Mouse (Mus musculus) ES-Bruce4 (cell line): ENCODE data around the gene Tas2r121. TPM values are rescaled to one million over a fixed set of nuclear protein-coding genes. Genes with fewer than 3 reads are reported as not detected.
"Not testable (repeated sequence)": the region's sequence is repeated elsewhere in the genome, so short reads cannot be mapped to it uniquely, and the experiment has no call there.

ENCODE experiments used
- H3K27ac ChIP-seq: 2 replicates; pipeline ENCODE4 v1.5.1; 2012; ENCODE audit warnings: low read length, inconsistent platforms; ENCODE audit not compliant: insufficient read depth
- H3K27me3 ChIP-seq: 2 replicates; pipeline ENCODE4 v1.6.1; 2012; ENCODE audit warnings: mild to moderate bottlenecking, low read length, inconsistent platforms; ENCODE audit not compliant: control insufficient read depth, poor library complexity, insufficient read depth, severe bottlenecking
- H3K36me3 ChIP-seq: 2 replicates; pipeline ENCODE4 v1.6.1; 2012; ENCODE audit warnings: inconsistent platforms, mild to moderate bottlenecking, low read length, moderate library complexity; ENCODE audit not compliant: control insufficient read depth, poor library complexity, insufficient read depth, severe bottlenecking
- H3K4me1 ChIP-seq: one replicate; pipeline ENCODE4 v1.8.1; 2011; ENCODE audit warnings: low read length; ENCODE audit not compliant: control insufficient read depth, insufficient read depth
- H3K4me3 ChIP-seq: 2 replicates; pipeline ENCODE4 v1.5.1; 2011; ENCODE audit warnings: low read depth, mild to moderate bottlenecking, low read length
- H3K9ac ChIP-seq: 2 replicates; pipeline ENCODE4 v1.6.1; 2012; ENCODE audit warnings: low read depth, mild to moderate bottlenecking, inconsistent platforms; ENCODE audit not compliant: poor library complexity, severe bottlenecking
- H3K9me3 ChIP-seq: replicated peaks from 2 replicates; pipeline ENCODE4 v1.6.1; 2012; ENCODE audit warnings: mild to moderate bottlenecking, low read length, inconsistent platforms; ENCODE audit not compliant: control insufficient read depth, poor library complexity, insufficient read depth, severe bottlenecking
- CTCF ChIP-seq: IDR thresholded peaks from one replicate; pipeline ENCODE4 v1.8.1; 2011; ENCODE audit warnings: low read depth, low read length
- EP300 ChIP-seq: IDR thresholded peaks from 2 replicates; pipeline ENCODE4 v1.6.1; 2011; ENCODE audit warnings: low read depth, low read length; ENCODE audit not compliant: insufficient read depth
- POLR2A ChIP-seq: IDR thresholded peaks from one replicate; pipeline ENCODE4 v1.8.1; 2011; ENCODE audit warnings: low read length; ENCODE audit not compliant: insufficient read depth
- polyA plus RNA-seq: library from polyadenylated mRNA; stranded (reverse); fragments of >200 nt; gene quantifications from 2 replicates; pipeline ENCODE4 v1.2.4, GENCODE M21; 2011; ENCODE audit warnings: low read depth; ENCODE audit not compliant: missing spikeins, insufficient read depth, insufficient read length

The Tas2r121 gene
- polyA plus RNA-seq = not detected in 2 replicates

DNA sequence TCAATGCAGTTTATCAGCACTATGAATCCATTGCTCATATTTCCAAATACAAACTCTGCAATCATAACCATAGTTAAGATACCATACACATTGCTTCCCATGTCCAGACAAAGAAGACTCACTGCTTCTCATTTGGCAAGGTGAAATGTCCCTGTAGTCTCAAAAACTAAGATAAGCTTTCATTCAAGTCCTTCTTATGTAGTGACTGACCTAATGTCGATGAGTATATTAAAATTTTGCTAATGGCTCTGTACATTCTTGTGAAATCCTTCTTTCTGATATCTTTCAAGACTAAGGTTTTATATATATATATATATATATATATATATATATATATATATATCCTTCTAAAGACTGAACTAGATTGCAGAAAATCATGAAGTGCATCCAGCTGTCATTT lies at the start of gene Tas2r121:
Tas2r121 (minus strand) TSS at position 101 of the 400 bp plus-strand sequence.
- H3K4me1 ChIP-seq = no peaks in the 10 kb centered on the region
- no peaks in the 10 kb centered on the region for H3K36me3 ChIP-seq
- no peak within 1 kb of the TSS for H3K9ac ChIP-seq
- H3K27ac ChIP-seq = no peak within 1 kb of the TSS
- H3K4me3 ChIP-seq = no peak within 1 kb of the TSS
- TF ChIP-seq POLR2A (no peak), EP300 (no peak), CTCF (no peak)
- H3K9me3 ChIP-seq = no peaks in the 10 kb centered on the region
- H3K27me3 ChIP-seq = no peaks in the 10 kb centered on the region

DNA sequence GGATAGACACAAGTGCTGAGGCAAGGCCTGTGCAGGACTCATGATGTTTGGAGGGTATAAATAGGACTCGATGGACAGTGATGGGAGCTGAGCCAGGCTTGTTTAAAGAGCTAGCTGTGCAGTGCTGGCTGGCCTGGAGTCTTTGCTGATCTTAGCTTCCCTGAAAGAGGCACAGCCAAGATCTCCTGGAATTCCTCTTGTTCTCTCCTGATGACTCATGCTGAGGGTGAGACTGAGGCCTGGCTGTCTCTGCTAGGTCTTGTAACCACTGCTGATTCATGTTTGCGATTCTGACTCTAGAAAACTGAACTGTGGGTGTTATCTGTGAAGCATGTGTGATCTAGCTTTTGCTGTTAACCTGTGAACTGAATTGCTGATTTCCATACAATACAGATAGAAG lies 49.4 kb upstream of the Tas2r121 start:
- no peaks in the 10 kb centered on the region for H3K27me3 ChIP-seq
- TF ChIP-seq POLR2A = no peak
- no peak for TF ChIP-seq CTCF
- no peak for TF ChIP-seq EP300
- no peak overlapping the region for H3K4me3 ChIP-seq
- no peak overlapping the region for H3K9ac ChIP-seq
- no peaks in the 10 kb centered on the region for H3K4me1 ChIP-seq
- no peaks in the 10 kb centered on the region for H3K9me3 ChIP-seq
- no peaks in the 10 kb centered on the region for H3K36me3 ChIP-seq
- H3K27ac ChIP-seq = no peak overlapping the region

DNA sequence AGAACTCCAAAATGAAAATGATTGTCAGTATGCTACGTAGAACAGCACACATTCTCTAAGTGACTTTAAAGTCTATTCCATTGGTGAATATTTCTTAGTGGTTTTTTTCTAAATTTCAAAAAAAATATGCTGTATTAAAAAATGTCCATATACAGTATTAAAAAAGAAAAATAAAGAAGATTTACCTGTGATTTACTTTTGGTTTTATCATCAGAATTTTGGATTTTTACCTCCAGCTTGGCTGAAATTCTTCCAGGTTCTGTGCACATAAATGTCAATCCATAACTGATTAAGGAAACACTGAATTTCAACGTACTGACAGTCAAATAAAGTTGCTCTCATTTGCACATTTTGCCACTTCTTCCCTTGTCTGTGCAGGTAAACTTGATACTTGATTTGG lies 37.1 kb upstream of the Tas2r121 start, which contains the start of gene Tas2r115:
Tas2r115 (minus strand) TSS at position 101 of the 400 bp plus-strand sequence.
- Histone ChIP-seq H3K27me3 (no peaks in the 10 kb centered on the region), H3K9me3 (no peaks in the 10 kb centered on the region), H3K4me3 (no peak within 1 kb of the TSS), H3K36me3 (no peaks in the 10 kb centered on the region), H3K27ac (no peak within 1 kb of the TSS), H3K9ac (no peak within 1 kb of the TSS), H3K4me1 (no peaks in the 10 kb centered on the region)
- TF ChIP-seq POLR2A = no peak
- TF ChIP-seq EP300 = no peak

DNA sequence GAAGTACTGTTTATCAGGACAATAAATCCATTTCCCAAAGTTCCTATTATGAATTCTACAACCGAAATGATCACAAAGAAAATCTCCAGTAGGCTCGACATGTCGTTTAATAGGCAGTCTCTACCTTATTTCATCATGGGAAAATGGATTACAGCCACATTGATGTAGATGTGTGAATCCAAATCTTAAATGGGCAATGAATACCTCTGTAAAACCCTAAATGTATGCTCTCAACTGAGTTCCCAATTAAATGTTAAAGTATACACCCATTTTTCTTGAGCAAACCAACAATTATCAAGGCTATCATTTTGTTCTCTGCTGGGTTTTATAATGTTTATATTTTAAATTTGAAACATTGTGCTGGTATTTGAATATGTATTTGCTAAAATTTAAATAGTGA lies 11.0 kb upstream of the Tas2r121 start, which contains the start of gene Tas2r122:
Tas2r122 (minus strand) TSS at position 101 of the 400 bp plus-strand sequence.
- Histone ChIP-seq H3K4me3 (no peak within 1 kb of the TSS), H3K27ac (no peak within 1 kb of the TSS), H3K27me3 (no peaks in the 10 kb centered on the region)

DNA sequence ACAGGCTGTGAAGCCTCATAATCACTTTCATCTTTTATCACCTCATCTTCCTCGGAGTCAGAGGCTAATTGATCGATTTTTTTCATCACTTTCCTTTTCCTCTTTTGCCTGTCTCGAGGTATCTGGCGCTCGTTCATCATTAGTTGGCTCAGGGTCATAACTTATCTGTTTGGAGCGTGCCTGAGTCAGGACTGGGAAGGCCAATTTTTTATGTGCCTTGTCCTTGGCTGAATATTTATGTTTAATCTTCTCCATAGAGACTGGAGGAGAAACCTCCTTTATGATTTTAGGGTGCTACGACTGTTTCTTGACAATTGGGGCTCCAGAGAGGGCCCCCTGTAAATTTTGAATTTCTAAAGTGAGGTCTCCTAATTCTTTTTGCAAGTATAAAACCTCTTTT lies 9.2 kb downstream of the Tas2r121 start:
- H3K27ac ChIP-seq, H3K4me3 ChIP-seq, H3K27me3 ChIP-seq, H3K4me1 ChIP-seq, H3K36me3 ChIP-seq, H3K9ac ChIP-seq, H3K9me3 ChIP-seq: not testable (repeated sequence)

More for the DNA sequence above, 11.0 kb upstream of the Tas2r121 start, which contains the start of gene Tas2r122:
- Histone ChIP-seq H3K9ac (no peak within 1 kb of the TSS), H3K9me3 (no peaks in the 10 kb centered on the region), H3K36me3 (no peaks in the 10 kb centered on the region), H3K4me1 (no peaks in the 10 kb centered on the region)
- no peak for TF ChIP-seq EP300
- no peak for TF ChIP-seq CTCF

DNA sequence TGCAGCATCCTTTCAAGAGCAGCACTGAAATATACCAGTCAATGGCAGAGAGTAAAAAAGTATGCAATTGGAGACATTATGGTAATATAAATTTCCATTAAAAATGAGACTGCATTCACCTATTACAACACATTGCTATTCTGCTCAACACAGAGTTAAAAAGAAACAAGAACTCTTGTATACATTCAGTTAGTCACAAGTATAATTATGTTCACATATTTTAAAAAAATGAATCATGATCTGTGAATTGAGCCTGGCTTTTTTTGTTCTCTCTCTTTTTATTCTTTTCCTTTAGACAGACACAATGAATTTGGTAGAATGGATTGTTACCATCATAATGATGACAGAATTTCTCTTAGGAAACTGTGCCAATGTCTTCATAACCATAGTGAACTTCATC lies 44.2 kb downstream of the Tas2r121 start, which contains the start of gene Tas2r120:
Tas2r120 (plus strand) TSS at position 301 of the 400 bp plus-strand sequence.
- no peak within 1 kb of the TSS for H3K4me3 ChIP-seq
- H3K9me3 ChIP-seq = no peaks in the 10 kb centered on the region
- H3K4me1 ChIP-seq = no peaks in the 10 kb centered on the region
- no peak within 1 kb of the TSS for H3K27ac ChIP-seq
- H3K36me3 ChIP-seq = no peaks in the 10 kb centered on the region
- TF ChIP-seq POLR2A (no peak), CTCF (no peak), EP300 (no peak)
- H3K27me3 ChIP-seq = no peaks in the 10 kb centered on the region
- no peak within 1 kb of the TSS for H3K9ac ChIP-seq
